Mouse (Mus musculus) splenic B cell, adult 2 months (primary cell): ENCODE results near the gene Cxcl16.
"Not testable (repeated sequence)": the region's sequence is repeated elsewhere in the genome, so short reads cannot be mapped to it uniquely, and the experiment has no call there.

Source experiments
- DNase-seq: peaks from one replicate; pipeline ENCODE4 v3.0.0-alpha.2; 2011; ENCODE audit warnings: low read depth, low spot score
- H3K27me3 ChIP-seq: 2 replicates; pipeline ENCODE4 v1.6.1; 2012; ENCODE audit warnings: mild to moderate bottlenecking, low read length, moderate library complexity, mixed read lengths; ENCODE audit not compliant: control insufficient read depth, poor library complexity, insufficient read depth, severe bottlenecking
- H3K36me3 ChIP-seq: 2 replicates; pipeline ENCODE4 v1.6.1; 2012; ENCODE audit warnings: mild to moderate bottlenecking, low read length, moderate library complexity, mixed read lengths; ENCODE audit not compliant: control insufficient read depth, poor library complexity, insufficient read depth, severe bottlenecking

Gene Cxcl16

DNA sequence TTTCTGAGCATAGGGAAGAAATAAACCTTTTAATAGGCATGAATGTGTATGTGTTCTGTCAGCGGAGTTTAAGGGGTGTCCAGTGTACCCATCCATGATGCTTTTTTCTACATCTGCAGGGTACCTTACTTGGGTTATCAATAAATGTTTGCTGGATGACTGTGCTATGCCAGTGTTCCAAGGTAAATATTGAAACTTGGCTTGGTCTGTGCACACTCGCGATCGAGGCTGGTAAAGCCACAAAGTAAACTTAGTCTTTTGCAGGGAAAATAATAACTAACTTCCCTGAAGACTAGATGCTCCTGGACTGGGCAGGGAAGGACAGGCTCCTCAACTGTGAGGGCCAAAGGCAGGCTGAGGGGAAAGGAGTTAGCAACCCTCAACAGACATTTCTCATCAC is 19.1 kb downstream of the Cxcl16 start:
- no peaks in the 10 kb centered on the region for H3K27me3 ChIP-seq
- no peak for DNase-seq
- peaks cover 17% of the 10 kb centered on the region for H3K36me3 ChIP-seq

DNA sequence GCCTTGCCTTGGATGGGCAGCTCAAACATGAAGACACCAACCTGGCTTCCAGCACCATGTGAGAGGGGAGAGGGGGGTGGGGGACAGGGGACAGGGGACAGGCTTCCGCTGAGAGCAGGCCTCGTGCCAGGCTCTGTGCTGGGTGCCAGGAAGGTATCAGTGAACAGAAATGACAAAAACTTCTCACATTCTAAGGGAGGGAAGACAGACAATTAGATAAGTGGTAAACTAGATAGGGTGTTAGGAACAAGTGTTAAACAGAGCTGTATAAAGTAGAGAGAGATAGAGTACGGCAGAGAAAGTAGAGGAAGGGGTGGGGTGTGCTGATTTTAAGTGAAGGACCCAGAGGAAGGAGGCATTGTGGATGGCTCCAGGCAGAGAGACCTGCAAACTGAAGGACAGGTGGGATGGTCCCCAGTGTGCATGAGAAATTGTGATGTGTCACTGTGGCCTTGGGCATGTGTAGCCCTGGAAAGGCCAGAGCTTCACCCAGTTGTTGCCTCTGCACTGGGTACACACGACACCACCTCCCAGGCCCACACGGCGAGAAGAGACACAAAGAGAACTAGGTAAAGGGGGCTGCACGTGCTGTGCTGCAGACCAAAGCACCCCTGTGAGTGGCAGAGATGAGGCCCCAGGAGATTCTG is 20.9 kb downstream of the Cxcl16 start:
- H3K36me3 ChIP-seq: peaks cover 17% of the 10 kb centered on the region
- H3K27me3 ChIP-seq: no peaks in the 10 kb centered on the region
- no peak for DNase-seq

DNA sequence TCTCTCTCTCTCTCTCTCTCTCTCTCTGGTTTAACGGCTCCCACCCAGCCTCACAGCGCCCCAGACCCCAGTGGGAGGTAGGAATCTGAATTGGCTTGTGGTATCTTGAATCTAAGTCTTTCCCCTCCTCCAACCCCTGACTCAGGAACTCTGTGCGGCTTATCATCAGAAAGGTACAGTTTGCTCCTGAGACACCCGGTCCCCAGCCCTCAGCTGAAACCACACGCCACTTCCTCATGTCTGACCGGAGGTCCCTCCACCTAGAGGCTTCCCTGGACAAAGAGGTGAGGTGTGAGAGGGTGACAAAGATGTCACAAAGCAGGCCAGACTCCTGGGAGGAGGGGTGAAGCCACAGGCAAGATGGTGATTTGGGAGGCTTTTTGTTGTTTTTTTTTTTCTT is 22.4 kb downstream of the Cxcl16 start:
- Histone ChIP-seq H3K27me3 (no peaks in the 10 kb centered on the region), H3K36me3 (peaks cover 17% of the 10 kb centered on the region)
- DNase-seq: no peak

DNA sequence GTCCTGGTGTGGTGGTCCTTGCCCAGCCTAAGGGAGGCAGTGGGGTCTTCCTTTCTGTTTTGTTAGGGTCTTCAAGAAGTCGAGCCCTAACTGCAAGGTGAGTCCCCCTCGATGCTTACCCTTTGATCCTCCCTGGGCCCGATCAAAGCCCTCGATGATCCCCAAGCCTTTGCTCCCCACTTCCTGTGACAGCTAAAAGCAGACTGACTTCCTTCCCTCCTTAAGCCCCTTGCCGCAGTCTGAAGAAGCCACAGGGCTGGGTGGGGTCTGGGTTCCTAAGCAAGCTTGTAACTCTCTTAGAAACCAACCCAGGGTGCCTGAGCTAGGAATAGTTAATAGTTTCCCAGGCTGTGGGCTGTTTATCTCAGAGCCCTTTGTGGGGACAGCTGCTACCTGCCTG is 24.3 kb downstream of the Cxcl16 start:
- no peak for DNase-seq
- Histone ChIP-seq H3K36me3 (peaks cover 15% of the 10 kb centered on the region), H3K27me3 (no peaks in the 10 kb centered on the region)

DNA sequence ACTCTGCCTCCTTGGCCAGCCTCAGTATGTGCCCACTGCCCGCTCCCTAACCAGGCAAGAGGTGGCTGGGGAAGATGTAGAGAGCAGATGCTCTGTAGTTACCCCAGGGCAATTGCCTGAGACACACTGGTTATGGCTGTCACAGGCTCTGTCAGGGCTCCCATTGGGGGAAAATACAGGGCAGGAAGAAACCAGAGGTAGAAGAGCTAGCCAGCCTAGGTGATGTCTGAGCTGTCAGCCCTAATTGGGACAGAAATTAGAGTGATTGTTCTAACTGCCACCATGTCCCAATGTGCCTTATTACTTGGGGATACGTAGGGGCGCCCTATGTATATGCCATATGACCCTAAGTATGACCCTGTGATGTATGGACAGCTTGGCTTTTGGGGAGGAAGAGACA is 25.8 kb downstream of the Cxcl16 start:
- peaks cover 9% of the 10 kb centered on the region for H3K36me3 ChIP-seq
- DNase-seq: no peak

DNA sequence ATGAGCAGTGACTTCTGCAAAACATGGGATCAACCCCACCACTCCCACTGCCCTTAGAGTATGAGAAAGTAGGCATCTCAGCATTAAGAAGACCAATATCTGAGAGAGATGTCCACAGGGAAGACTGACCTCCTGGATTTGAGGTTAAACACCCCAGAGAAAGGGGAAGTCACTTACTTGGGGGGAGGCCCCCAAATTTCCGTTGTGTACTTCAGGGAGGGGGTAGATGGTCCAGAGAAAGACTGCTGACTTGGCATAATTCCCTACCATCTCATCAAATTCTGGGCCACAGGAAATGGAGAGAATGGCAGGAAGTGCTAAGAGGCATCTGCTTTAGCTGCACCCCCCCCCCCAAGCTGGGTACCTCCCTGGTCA is 26.2 kb downstream of the Cxcl16 start:
- Histone ChIP-seq H3K36me3 (peaks cover 8% of the 10 kb centered on the region), H3K27me3 (no peaks in the 10 kb centered on the region)
- DNase-seq: peak; percentile 68

More for the DNA sequence above, 25.8 kb downstream of the Cxcl16 start:
- H3K27me3 ChIP-seq: no peaks in the 10 kb centered on the region

DNA sequence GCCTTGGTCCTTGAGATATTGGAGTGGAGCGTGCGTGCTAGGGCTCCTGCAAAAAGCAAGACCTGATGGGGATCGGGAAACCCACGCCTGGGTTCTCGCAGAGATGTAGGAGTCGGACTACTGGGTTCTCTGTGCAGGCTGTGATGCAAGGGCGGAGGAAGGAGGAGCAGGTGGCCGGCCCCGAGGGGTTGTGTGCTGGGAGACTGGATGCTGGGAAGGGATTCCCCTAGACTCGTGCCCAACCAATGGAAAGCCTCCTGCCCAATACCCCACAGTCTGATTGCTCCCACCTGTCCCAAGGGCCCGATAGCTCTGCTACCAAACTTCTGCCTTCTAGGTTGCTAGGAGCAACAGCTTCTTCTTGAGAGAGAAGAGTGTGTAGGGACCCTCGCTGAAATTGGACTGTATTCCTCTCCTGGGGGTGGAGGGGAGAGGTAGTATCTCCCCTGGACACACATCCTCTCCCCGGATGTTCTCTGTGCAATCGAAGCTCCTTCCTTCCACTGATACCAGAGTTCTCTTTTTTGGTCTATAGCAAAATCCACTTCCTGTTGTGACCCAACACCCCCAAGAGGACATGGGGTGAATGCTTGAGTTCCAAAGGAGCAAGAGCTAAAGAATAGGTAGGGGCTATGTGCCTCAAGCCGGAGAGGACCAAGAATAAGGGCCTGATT is 26.8 kb downstream of the Cxcl16 start:
- Histone ChIP-seq H3K27me3 (no peaks in the 10 kb centered on the region), H3K36me3 (peaks cover 5% of the 10 kb centered on the region)
- peak; percentile 49 for DNase-seq

DNA sequence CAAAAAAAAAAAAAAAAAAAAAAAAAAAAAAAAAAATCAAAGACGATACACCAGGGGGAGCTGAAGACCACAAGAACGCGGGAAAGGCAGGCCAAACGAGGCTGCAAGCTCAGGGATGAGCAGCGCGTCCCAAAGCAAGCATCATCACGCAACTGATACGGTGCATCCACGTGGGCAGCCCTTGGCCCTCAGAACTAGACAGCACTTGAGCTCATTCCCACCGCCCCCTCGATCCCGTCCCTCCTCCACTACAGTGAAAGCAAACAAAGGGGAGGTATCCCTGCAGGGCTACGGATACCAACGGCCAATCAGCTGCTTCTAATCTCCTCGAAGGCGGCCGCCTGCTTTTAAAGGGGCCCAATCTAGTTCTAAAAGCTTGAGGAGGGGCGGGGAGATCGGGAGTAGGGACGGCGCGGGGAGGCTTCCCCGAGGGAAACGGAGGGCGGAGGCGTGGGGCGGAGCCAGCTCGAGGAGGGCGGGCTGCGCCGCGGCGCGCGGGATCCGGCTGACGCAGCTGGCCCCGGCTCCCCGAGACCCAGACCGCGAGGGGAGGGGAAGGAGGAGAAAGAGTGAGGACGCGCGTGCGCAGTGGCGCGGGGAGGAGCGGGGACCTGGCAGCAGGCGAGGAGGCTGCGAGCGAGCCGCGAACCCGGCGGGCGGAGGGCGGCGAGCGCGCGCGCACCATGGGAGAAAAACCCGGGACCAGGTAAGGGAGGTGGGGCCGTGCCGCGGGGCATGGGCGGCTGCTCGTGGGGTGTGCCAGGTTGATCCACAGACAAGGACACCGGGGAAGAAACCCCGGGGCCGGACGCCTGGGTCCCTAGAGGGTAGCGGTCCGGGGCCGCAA is 27.5 kb downstream of the Cxcl16 start, which contains the start of gene Arrb2:
TSS of gene Arrb2 (plus strand) at position 588 of the 847 bp plus-strand sequence.
- Histone ChIP-seq H3K27me3 (no peaks in the 10 kb centered on the region), H3K36me3 (peaks cover 5% of the 10 kb centered on the region)
- peak; percentile 96 for DNase-seq

DNA sequence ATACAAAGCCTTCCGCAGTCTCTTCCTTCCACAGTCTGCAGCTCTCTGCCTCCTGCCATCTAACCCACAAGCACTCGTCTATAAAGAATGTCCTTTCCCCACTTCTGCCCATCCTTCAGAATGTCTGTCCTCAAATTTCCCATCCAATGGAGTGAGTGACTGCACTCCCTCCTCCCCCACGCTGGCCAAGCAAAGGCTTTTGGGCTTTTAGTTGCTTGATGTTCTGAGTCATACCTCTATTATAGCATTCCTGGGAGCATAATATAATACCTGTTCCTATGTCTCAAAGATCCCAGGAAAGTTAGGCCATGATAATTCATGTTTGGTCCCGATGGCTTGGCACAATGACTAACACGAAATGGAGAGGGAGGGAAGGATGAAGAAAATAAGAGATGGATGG is 28.2 kb downstream of the Cxcl16 start:
- no peaks in the 10 kb centered on the region for H3K27me3 ChIP-seq
- DNase-seq: no peak
- H3K36me3 ChIP-seq: peaks cover 1% of the 10 kb centered on the region

DNA sequence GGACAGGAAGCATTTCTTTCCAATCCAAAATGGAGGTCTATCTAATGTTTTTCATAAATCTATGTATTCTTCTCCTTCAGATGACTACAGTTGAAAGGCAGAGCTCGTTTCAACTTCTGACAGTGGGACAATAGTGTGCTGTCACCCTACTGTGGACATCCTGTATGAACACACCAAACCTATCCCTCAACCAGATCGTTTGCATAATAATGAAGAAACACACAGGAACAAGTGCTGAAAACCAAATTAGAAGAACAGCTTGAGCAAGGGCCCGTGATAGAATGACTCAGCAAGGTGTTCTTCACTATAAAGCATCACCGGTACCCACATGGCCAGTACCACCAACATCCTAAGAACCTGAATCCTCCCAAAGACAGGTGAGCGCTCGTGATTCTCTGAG is 33.2 kb downstream of the Cxcl16 start:
- DNase-seq, H3K36me3 ChIP-seq: not testable (repeated sequence)

DNA sequence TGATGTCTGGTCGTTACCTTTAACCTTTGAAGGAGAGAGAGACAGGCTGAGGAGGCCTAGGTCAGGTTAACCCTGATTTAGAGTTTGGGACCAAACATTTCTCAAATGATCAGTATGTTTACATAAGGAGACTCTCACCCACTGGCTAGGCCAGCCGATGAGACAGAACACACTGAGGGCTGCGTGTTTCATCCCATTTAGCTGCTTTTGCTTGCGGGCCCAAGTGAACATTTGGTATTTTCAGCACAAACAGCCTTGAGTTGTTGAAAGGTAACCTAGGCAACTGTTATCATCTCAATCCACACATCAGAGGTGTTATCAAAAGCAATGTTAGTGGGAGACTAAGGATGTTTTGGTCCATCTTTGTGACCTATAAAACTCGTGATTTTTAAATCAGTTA is 40.3 kb downstream of the Cxcl16 start:
- Histone ChIP-seq H3K36me3 (no peaks in the 10 kb centered on the region), H3K27me3 (no peaks in the 10 kb centered on the region)
- no peak for DNase-seq

More for the DNA sequence above, 33.2 kb downstream of the Cxcl16 start:
- not testable (repeated sequence) for H3K27me3 ChIP-seq

DNA sequence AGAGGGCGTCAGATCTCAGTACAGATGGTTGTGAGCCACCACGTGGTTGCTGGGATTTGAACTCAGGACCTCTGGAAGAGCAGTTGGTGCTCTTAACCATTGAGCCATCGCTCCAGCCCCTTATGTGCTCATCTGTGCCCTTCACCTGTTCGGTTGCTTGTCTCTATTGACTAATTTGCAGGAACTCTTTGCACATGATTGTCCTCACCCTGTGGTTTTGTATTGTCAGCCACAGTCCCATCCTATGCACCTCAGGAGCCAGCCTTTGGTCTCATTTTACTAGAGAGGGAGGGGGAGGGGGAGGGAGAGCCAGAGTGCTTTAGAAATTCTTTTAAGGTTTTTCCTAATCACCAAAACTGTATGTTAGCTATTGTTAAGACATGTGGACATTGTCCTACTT is 41.6 kb downstream of the Cxcl16 start:
- no peaks in the 10 kb centered on the region for H3K36me3 ChIP-seq
- H3K27me3 ChIP-seq: no peaks in the 10 kb centered on the region
- DNase-seq: no peak

DNA sequence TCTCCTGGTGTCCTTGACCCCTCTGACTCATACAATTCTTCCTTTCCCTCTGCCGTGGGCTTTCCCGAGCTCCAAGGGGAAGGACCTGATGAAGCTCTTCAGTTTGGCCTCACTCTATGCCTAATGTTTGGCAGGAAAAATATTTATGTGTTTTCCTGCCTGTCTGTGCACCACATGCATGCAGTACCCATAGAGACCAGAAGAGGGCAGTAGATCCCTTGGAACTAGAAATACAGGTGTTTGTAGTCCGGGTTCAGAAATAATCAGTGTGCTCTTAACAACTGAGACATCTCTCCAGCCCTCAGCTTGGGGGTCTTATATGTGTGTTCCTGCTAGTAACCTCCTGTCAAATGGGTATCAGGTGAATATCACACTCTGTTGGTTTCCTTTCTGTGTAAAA is 45.8 kb downstream of the Cxcl16 start:
- H3K27me3 ChIP-seq: no peaks in the 10 kb centered on the region
- no peaks in the 10 kb centered on the region for H3K36me3 ChIP-seq
- peak; percentile 88 for DNase-seq

DNA sequence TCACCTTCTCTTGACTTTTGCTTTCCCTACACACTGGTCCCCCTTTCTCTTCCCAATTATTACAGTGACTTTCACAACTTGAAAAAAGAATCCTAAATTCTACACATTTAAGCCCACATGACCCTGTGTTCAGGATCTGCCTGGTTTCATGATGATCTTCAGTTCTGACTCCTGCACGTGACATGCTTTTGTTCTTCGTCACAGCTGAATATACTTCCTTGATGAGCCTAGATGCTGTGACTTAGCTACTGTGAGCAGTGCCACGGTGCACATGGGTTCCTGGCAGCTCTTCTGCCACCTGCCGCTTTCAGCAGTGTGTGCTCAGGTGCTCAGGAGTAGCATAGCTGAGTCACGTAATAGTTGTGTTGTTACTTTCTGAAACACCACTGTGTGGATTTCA is 47.2 kb downstream of the Cxcl16 start:
- Histone ChIP-seq H3K27me3 (no peaks in the 10 kb centered on the region), H3K36me3 (no peaks in the 10 kb centered on the region)
- no peak for DNase-seq

DNA sequence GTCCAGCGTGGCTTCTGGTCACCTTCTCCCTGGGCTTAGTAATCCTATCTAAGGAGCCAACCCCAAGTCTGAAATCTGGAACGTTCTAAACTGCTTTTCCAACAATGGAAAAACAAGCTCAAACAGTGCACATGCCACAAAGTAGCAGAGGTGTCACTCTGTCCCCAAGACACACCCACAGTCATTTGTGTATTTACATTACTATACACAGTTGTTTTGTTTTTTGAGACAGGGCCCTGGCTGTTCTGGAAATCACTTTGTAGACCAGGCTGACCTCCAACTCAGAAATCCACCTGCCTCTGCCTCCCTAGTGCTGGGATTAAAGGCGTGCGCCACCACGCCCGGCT is 49.5 kb downstream of the Cxcl16 start:
- H3K27me3 ChIP-seq: no peaks in the 10 kb centered on the region
- DNase-seq: no peak

More for the DNA sequence above, 49.5 kb downstream of the Cxcl16 start:
- no peaks in the 10 kb centered on the region for H3K36me3 ChIP-seq
